Mouse (Mus musculus): ENCODE data around the gene Map3k5. TPM values are rescaled to one million over a fixed set of nuclear protein-coding genes. Genes with fewer than 3 reads are reported as not detected.

Map3k5 gene
- total RNA-seq, 2 experiments from 2014 or later = 47.7 to 48.4 TPM

GRCm38 (mm10) chr10:20091416-20091815 is 157.1 kb downstream of the Map3k5 start:
- DNase-seq (ENCODE audit: low spot score in 2 of 2) = no peak

- no peak for DNase-seq (ENCODE audit: low spot score in 2 of 2)
Observed at GRCm38 (mm10) chr10:20092371-20092770, 158.1 kb downstream of the Map3k5 start.

GRCm38 (mm10) chr10:20101456-20101855 is 167.2 kb downstream of the Map3k5 start:
- no peak for DNase-seq (ENCODE audit: low spot score in 2 of 2)

GRCm38 (mm10) chr10:20104271-20104931 is 170.1 kb downstream of the Map3k5 start:
- peak; percentile 31 to 39 for DNase-seq (ENCODE audit: low spot score in 2 of 2)

GRCm38 (mm10) chr10:20105575-20105974 is 171.3 kb downstream of the Map3k5 start:
- no peak for DNase-seq (ENCODE audit: low spot score in 2 of 2)

GRCm38 (mm10) chr10:20107031-20107430 is 172.8 kb downstream of the Map3k5 start:
- no peak for DNase-seq (ENCODE audit: low spot score in 2 of 2)

GRCm38 (mm10) chr10:20111508-20111907 is 177.2 kb downstream of the Map3k5 start:
- no peak for DNase-seq (ENCODE audit: low spot score in 2 of 2)

- DNase-seq (ENCODE audit: low spot score in 2 of 2) = peak; percentile 46 to 56
Observed at GRCm38 (mm10) chr10:20112026-20112973, 178.0 kb downstream of the Map3k5 start.

- no peak for DNase-seq (ENCODE audit: low spot score in 2 of 2)
Observed at GRCm38 (mm10) chr10:20119504-20120425, 185.5 kb downstream of the Map3k5 start.

- peak in 1 of 2 experiments; percentile 38 for DNase-seq (ENCODE audit: low spot score in 2 of 2)
Observed at GRCm38 (mm10) chr10:20121981-20122380, 187.7 kb downstream of the Map3k5 start.

- DNase-seq (ENCODE audit: low spot score in 2 of 2) = no peak
Observed at GRCm38 (mm10) chr10:20123401-20123800, 189.1 kb downstream of the Map3k5 start.

GRCm38 (mm10) chr10:20124576-20124975 is 190.3 kb downstream of the Map3k5 start:
- no peak for DNase-seq (ENCODE audit: low spot score in 2 of 2)

- peak; percentile 65 to 66 for DNase-seq (ENCODE audit: low spot score in 2 of 2)
Observed at GRCm38 (mm10) chr10:20125226-20125625, 191.0 kb downstream of the Map3k5 start.

- no peak for DNase-seq (ENCODE audit: low spot score in 2 of 2)
Observed at GRCm38 (mm10) chr10:20132933-20133652, 198.8 kb downstream of the Map3k5 start.

- DNase-seq (ENCODE audit: low spot score in 2 of 2) = no peak
Observed at GRCm38 (mm10) chr10:20135350-20136058, 201.2 kb downstream of the Map3k5 start.

- no peak for DNase-seq (ENCODE audit: low spot score in 2 of 2)
Observed at GRCm38 (mm10) chr10:20136505-20136904, 202.2 kb downstream of the Map3k5 start.

GRCm38 (mm10) chr10:20141376-20141775 is 207.1 kb downstream of the Map3k5 start:
- DNase-seq (ENCODE audit: low spot score in 2 of 2) = no peak

- DNase-seq (ENCODE audit: low spot score in 2 of 2) = peak in 1 of 2 experiments; percentile 36
Observed at GRCm38 (mm10) chr10:20148130-20148772, 214.0 kb downstream of the Map3k5 start, which contains the start of gene Map7. Gene Map7, plus strand, starts transcription at chr10:20148471.

GRCm38 (mm10) chr10:20148773-20149120 is 214.5 kb downstream of the Map3k5 start:
- peak; percentile 44 to 58 for DNase-seq (ENCODE audit: low spot score in 2 of 2)

Measured in left cerebral cortex, adult 18-20 months (tissue).